Mouse (Mus musculus): ENCODE measurements at regions not wholly inside any gene's neighbourhood (a gene's known extent, or its start where the extent isn't known, plus 50 kb on each side); places are given as distances from the start of the nearest gene placed in this dataset.

DNA sequence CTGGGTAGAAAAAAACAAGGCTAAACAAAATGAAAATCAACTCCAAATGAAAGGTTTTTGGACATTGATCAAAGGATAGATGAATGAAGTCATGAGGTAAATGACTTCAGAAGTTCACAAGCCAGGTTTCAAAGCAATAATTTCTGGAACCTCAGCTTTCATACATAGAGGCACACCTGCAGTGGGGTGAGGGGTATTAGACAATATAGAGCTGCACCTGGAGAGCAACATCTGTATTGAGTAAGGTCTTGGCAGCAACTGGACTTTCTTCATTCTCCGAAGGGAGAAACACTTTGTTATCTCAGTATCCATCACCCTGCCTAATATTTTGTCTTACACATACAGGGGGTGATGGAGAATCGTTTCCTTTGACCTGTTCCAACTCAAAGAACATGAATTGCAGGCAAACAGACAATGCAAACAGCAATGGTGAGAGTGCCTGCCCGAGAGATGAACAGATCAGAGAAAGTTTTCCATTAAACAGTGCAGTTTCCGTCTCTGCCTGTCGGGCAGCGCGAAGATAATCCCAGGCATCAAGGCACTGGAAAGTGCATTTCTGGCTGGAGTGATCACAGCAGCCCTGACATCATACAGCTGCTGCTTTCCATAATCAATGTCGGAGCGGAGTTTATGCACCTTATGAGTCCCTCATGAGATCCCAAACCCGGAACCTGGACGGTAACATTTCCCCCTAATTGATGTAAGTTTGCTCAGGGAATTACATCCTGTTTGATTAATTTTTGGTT is 270.9 kb downstream of the Insc start:
- Histone ChIP-seq H3K9me3 (ENCODE audit: control insufficient read depth, low read length) (no peaks in the 10 kb centered on the region), H3K27ac (ENCODE audit: low read length) (no peak overlapping the region), H3K4me3 (ENCODE audit: low read length) (no peak overlapping the region), H3K4me2 (ENCODE audit: low read depth, low read length) (no peak overlapping the region), H3K27me3 (ENCODE audit: control insufficient read depth, insufficient read depth, low read depth, low read length) (no peaks in the 10 kb centered on the region), H3K9ac (ENCODE audit: low read length) (no peak overlapping the region), H3K4me1 (replicated peaks; ENCODE audit: control insufficient read depth, insufficient read depth, low read length) (peaks cover 5% of the 10 kb centered on the region; the same call in 1 of the 2 replicates), H3K36me3 (ENCODE audit: control insufficient read depth, insufficient read depth, low read length) (no peaks in the 10 kb centered on the region)
- no peak for ATAC-seq (ENCODE audit: low read depth)
- 25% methylated on average over 11 of the region's 11 CpGs for WGBS

- WGBS = 56% methylated on average over 4 of the region's 4 CpGs
- no peak overlapping the region for H3K4me3 ChIP-seq (ENCODE audit: low read length)
- H3K27ac ChIP-seq (ENCODE audit: low read length) = peak overlapping the region; percentile 79
- H3K27me3 ChIP-seq (ENCODE audit: control insufficient read depth, insufficient read depth, low read depth, low read length) = no peaks in the 10 kb centered on the region
- H3K4me1 ChIP-seq (replicated peaks; ENCODE audit: control insufficient read depth, insufficient read depth, low read length) = 0 out of 2 replicates have a peak, but pooled peaks cover 4% of the 10 kb centered on the region
- H3K4me2 ChIP-seq (ENCODE audit: low read depth, low read length) = no peak overlapping the region
- peak; percentile 84 for ATAC-seq (ENCODE audit: low read depth)
- H3K36me3 ChIP-seq (ENCODE audit: control insufficient read depth, insufficient read depth, low read length) = no peaks in the 10 kb centered on the region
- H3K9me3 ChIP-seq (ENCODE audit: control insufficient read depth, low read length) = no peaks in the 10 kb centered on the region
- H3K9ac ChIP-seq (ENCODE audit: low read length) = no peak overlapping the region
These were observed 276.0 kb downstream of the Insc start for GRCm38 (mm10) chr7:115019369-115019958.

GRCm38 (mm10) chr7:115020023-115020422 is 276.5 kb downstream of the Insc start:
- H3K36me3 ChIP-seq (ENCODE audit: control insufficient read depth, insufficient read depth, low read length) = no peaks in the 10 kb centered on the region
- H3K4me3 ChIP-seq (ENCODE audit: low read length) = no peak overlapping the region
- H3K4me1 ChIP-seq (replicated peaks; ENCODE audit: control insufficient read depth, insufficient read depth, low read length) = 0 out of 2 replicates have a peak, but pooled peaks cover 4% of the 10 kb centered on the region
- no peaks in the 10 kb centered on the region for H3K9me3 ChIP-seq (ENCODE audit: control insufficient read depth, low read length)
- H3K4me2 ChIP-seq (ENCODE audit: low read depth, low read length) = no peak overlapping the region
- WGBS = 41% methylated on average over 3 of the region's 3 CpGs
- peak overlapping the region; percentile 79 for H3K27ac ChIP-seq (ENCODE audit: low read length)
- no peak for ATAC-seq (ENCODE audit: low read depth)
- no peaks in the 10 kb centered on the region for H3K27me3 ChIP-seq (ENCODE audit: control insufficient read depth, insufficient read depth, low read depth, low read length)
- H3K9ac ChIP-seq (ENCODE audit: low read length) = no peak overlapping the region

GRCm38 (mm10) chr7:115025803-115026202 is 282.3 kb downstream of the Insc start:
- Histone ChIP-seq H3K36me3 (ENCODE audit: control insufficient read depth, insufficient read depth, low read length) (no peaks in the 10 kb centered on the region), H3K4me2 (ENCODE audit: low read depth, low read length) (no peak overlapping the region), H3K4me3 (ENCODE audit: low read length) (no peak overlapping the region), H3K4me1 (replicated peaks; ENCODE audit: control insufficient read depth, insufficient read depth, low read length) (no peaks in the 10 kb centered on the region), H3K9me3 (ENCODE audit: control insufficient read depth, low read length) (no peaks in the 10 kb centered on the region), H3K9ac (ENCODE audit: low read length) (no peak overlapping the region), H3K27ac (ENCODE audit: low read length) (no peak overlapping the region), H3K27me3 (ENCODE audit: control insufficient read depth, insufficient read depth, low read depth, low read length) (no peaks in the 10 kb centered on the region)
- ATAC-seq (ENCODE audit: low read depth) = no peak
- WGBS = 37% methylated on average over 2 of the region's 2 CpGs

DNA sequence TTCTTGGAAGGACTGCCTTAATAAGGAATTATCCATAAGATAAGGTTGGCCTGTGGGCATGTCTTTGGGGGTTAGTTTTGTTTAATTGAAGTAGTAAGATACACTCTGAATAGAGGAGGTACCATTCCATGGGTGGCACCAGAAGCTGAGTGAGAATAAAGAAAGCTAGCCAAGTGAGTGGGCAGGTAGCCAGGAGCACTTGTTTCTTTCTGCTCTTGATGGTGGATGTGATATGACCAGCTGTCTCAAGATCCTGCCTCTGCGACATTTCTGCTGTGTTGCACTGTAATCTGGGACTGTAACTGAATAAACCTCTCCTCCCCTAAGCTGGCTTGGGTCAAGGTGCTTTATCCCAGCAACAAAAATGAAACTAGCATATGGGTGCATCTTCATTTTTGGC is 284.2 kb downstream of the Insc start:
- Histone ChIP-seq H3K4me3 (ENCODE audit: low read length) (no peak overlapping the region), H3K9me3 (ENCODE audit: control insufficient read depth, low read length) (no peaks in the 10 kb centered on the region), H3K27ac (ENCODE audit: low read length) (no peak overlapping the region), H3K4me2 (ENCODE audit: low read depth, low read length) (no peak overlapping the region), H3K4me1 (replicated peaks; ENCODE audit: control insufficient read depth, insufficient read depth, low read length) (no peaks in the 10 kb centered on the region), H3K27me3 (ENCODE audit: control insufficient read depth, insufficient read depth, low read depth, low read length) (no peaks in the 10 kb centered on the region), H3K9ac (ENCODE audit: low read length) (no peak overlapping the region), H3K36me3 (ENCODE audit: control insufficient read depth, insufficient read depth, low read length) (no peaks in the 10 kb centered on the region)
- 45% methylated on average over 1 of the region's 1 CpGs for WGBS
- no peak for ATAC-seq (ENCODE audit: low read depth)

DNA sequence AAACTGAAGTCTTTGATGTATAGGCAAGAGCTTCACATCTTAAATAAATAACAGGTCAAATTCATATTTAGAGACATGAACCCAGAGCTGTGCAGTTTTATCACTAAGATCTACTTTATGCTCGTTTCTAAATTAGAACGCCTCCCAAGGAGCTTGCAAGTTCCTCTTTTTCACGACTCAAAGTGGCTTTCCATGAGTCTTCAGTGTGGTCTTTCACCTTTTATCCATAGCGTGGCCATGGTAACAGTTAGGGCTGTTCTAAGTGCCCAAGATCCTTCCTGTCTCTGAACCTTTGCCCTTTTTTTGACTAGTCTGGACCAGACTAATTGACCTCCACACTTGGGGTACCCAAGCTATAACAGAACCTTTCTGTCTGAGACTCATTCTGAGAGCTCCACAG is 290.5 kb downstream of the Insc start:
- H3K36me3 ChIP-seq (ENCODE audit: control insufficient read depth, insufficient read depth, low read length) = no peaks in the 10 kb centered on the region
- no peaks in the 10 kb centered on the region for H3K4me1 ChIP-seq (replicated peaks; ENCODE audit: control insufficient read depth, insufficient read depth, low read length)
- H3K4me2 ChIP-seq (ENCODE audit: low read depth, low read length) = no peak overlapping the region
- WGBS = 46% methylated on average over 4 of the region's 4 CpGs
- no peak overlapping the region for H3K4me3 ChIP-seq (ENCODE audit: low read length)
- no peaks in the 10 kb centered on the region for H3K9me3 ChIP-seq (ENCODE audit: control insufficient read depth, low read length)
- ATAC-seq (ENCODE audit: low read depth) = no peak
- H3K9ac ChIP-seq (ENCODE audit: low read length) = no peak overlapping the region
- H3K27me3 ChIP-seq (ENCODE audit: control insufficient read depth, insufficient read depth, low read depth, low read length) = no peaks in the 10 kb centered on the region
- no peak overlapping the region for H3K27ac ChIP-seq (ENCODE audit: low read length)

DNA sequence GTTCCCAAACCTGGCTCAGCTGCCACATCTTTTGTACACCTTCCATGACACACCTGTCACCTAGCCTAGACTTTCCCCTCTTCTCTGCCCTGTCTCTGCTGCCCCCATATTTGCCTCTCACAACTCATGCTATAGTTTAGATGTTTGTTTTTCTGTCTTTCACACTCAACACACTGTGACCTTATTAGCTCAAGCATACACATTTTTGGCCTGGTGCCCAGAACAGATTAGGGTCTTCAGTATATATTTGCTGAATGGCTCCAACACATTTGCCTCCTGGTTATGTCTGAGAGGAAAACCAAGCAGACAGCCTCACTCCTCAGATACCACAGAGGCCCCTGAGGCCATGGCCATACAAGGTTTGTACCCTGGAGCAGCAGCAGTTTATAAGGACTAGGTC is 312.0 kb downstream of the Insc start:
- Histone ChIP-seq H3K4me2 (ENCODE audit: low read depth, low read length) (no peak overlapping the region), H3K27ac (ENCODE audit: low read length) (no peak overlapping the region), H3K36me3 (ENCODE audit: control insufficient read depth, insufficient read depth, low read length) (no peaks in the 10 kb centered on the region), H3K9me3 (ENCODE audit: control insufficient read depth, low read length) (no peaks in the 10 kb centered on the region), H3K4me1 (replicated peaks; ENCODE audit: control insufficient read depth, insufficient read depth, low read length) (peaks cover 8% of the 10 kb centered on the region), H3K27me3 (ENCODE audit: control insufficient read depth, insufficient read depth, low read depth, low read length) (no peaks in the 10 kb centered on the region), H3K4me3 (ENCODE audit: low read length) (no peak overlapping the region), H3K9ac (ENCODE audit: low read length) (no peak overlapping the region)
- peak; percentile 56 for ATAC-seq (ENCODE audit: low read depth)

DNA sequence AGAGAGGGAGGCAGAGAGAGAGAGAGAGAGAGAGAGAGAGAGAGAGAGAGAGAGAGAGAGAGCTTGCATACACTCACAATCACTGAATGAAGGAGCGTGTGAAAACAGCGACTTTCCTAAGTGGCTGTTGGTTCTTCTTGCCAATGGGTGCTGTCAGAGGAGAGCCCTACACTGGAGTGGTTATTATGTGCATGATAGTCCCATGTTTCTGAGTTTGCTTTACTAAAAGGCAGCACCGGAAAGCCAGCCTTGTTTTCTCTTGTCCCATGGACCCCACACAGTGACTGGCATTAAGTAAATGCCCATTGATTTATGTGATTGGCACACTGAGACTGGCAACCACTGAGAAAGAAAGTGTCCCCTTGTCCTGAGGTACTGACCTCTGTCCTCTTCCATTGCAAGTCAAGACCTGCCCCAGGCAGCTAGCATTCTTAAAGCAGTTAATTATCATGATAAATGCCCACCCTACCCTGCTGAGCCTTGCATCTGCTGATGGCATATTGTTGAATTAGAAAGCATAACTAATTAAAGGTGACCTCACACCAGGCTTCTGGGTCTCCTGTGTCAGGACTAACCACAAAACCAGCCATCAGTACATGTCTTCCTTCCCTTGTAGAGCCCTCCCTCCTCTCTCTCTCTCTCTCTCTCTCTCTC is 313.6 kb downstream of the Insc start:
- H3K4me1 ChIP-seq (replicated peaks; ENCODE audit: control insufficient read depth, insufficient read depth, low read length) = peaks cover 8% of the 10 kb centered on the region
- no peaks in the 10 kb centered on the region for H3K36me3 ChIP-seq (ENCODE audit: control insufficient read depth, insufficient read depth, low read length)
- H3K27me3 ChIP-seq (ENCODE audit: control insufficient read depth, insufficient read depth, low read depth, low read length) = no peaks in the 10 kb centered on the region
- no peak overlapping the region for H3K9ac ChIP-seq (ENCODE audit: low read length)
- H3K9me3 ChIP-seq (ENCODE audit: control insufficient read depth, low read length) = no peaks in the 10 kb centered on the region
- H3K4me2 ChIP-seq (ENCODE audit: low read depth, low read length) = no peak overlapping the region
- no peak overlapping the region for H3K27ac ChIP-seq (ENCODE audit: low read length)
- no peak overlapping the region for H3K4me3 ChIP-seq (ENCODE audit: low read length)
- 46% methylated on average over 3 of the region's 3 CpGs for WGBS
- no peak for ATAC-seq (ENCODE audit: low read depth)

GRCm38 (mm10) chr7:115057736-115058135 is 314.2 kb downstream of the Insc start:
- Histone ChIP-seq H3K4me3 (ENCODE audit: low read length) (no peak overlapping the region), H3K4me1 (replicated peaks; ENCODE audit: control insufficient read depth, insufficient read depth, low read length) (peaks cover 8% of the 10 kb centered on the region), H3K27me3 (ENCODE audit: control insufficient read depth, insufficient read depth, low read depth, low read length) (no peaks in the 10 kb centered on the region), H3K9me3 (ENCODE audit: control insufficient read depth, low read length) (no peaks in the 10 kb centered on the region), H3K36me3 (ENCODE audit: control insufficient read depth, insufficient read depth, low read length) (no peaks in the 10 kb centered on the region), H3K9ac (ENCODE audit: low read length) (no peak overlapping the region), H3K4me2 (ENCODE audit: low read depth, low read length) (no peak overlapping the region), H3K27ac (ENCODE audit: low read length) (no peak overlapping the region)
- 10% methylated on average over 3 of the region's 3 CpGs for WGBS
- ATAC-seq (ENCODE audit: low read depth) = no peak
